Mouse (Mus musculus): ENCODE results near the gene Nfil3. TPM values are rescaled to one million over a fixed set of nuclear protein-coding genes. Genes with fewer than 3 reads are reported as not detected.

Gene Nfil3
- total and polyA plus RNA-seq, 3 experiments: 23.5 to 34.6 (median 30.0) TPM

- dilution Hi-C loops (cut with MboI; ENCODE audit: extremely low pct_ligation_motif_present, extremely low pct_unique_long_range_greater_than_20kb, low sequenced_read_pairs): no loop called here
- Histone ChIP-seq H3K4me1 (ENCODE audit: control insufficient read depth in 1 of 2, insufficient read depth in 2 of 2) (peaks cover 2 to 4% of the 10 kb centered on the region in 2 experiments; a peak in 3 of 4 replicates), H3K9me3 (replicated peaks; ENCODE audit: low read length) (no peaks in the 10 kb centered on the region), H3K27ac (ENCODE audit: insufficient read depth, low read depth) (no peak overlapping the region), H3K4me3 (replicated peaks in 1 of 3; ENCODE audit: low read depth in 2 of 3, low read length in 2 of 3, poor library complexity in 1 of 3) (peak overlapping the region; percentile 32 to 52 (median 44)), H3K9ac (ENCODE audit: insufficient read depth, low read depth) (peak overlapping the region; percentile 61), H3K27me3 (replicated peaks) (peaks cover 2% of the 10 kb centered on the region), H3K36me3 (replicated peaks in 1 of 2; ENCODE audit: control insufficient read depth in 1 of 2, insufficient read depth in 1 of 2, low read length in 1 of 2) (peaks cover 0 to 1% of the 10 kb centered on the region in 2 experiments), H3K79me2 (replicated peaks; ENCODE audit: control insufficient read depth, extremely low read depth, insufficient read depth, poor library complexity, severe bottlenecking) (peaks cover 24% of the 10 kb centered on the region), H3K4me2 (ENCODE audit: insufficient read depth, low read depth, poor library complexity, severe bottlenecking) (peak overlapping the region; percentile 77; the same call in 1 of the 2 replicates)
- TF ChIP-seq CHD2 (IDR thresholded peaks at IDR 0.05; ENCODE audit: low read length) (no peak), ETS1 (conservative IDR thresholded peaks at IDR 0.05; ENCODE audit: low read depth, low read length) (peak; percentile 45; the same call in 1 of the 2 replicates), NRF1 (IDR thresholded peaks at IDR 0.05; ENCODE audit: low read depth, low read length) (no peak), ELF1 (IDR thresholded peaks at IDR 0.05; ENCODE audit: low read depth, low read length) (peak; percentile 32; the same call in 1 of the 2 replicates), MAFK (IDR thresholded peaks at IDR 0.05; ENCODE audit: insufficient replicate concordance, low read length) (no peak), KAT2A (IDR thresholded peaks at IDR 0.05; ENCODE audit: insufficient replicate concordance, low read length) (no peak), TBP (conservative IDR thresholded peaks at IDR 0.05; ENCODE audit: low read depth, low read length) (0 out of 2 replicates have a peak, but pooled peaks have one; percentile 7), CTCF (conservative IDR thresholded peaks at IDR 0.05 in 1 of 2, IDR thresholded peaks at IDR 0.05 in 1 of 2; ENCODE audit: low read depth in 2 of 2, low read length in 2 of 2) (peak; percentile 42 to 98; a peak in 3 of 4 replicates), BHLHE40 (IDR thresholded peaks at IDR 0.05; ENCODE audit: low read depth, low read length) (no peak), SMC3 (IDR thresholded peaks at IDR 0.05; ENCODE audit: low read depth, low read length) (peak; percentile 98), POLR2AphosphoS2 (IDR thresholded peaks at IDR 0.05; ENCODE audit: low read depth, low read length) (no peak), GABPA (IDR thresholded peaks at IDR 0.05; ENCODE audit: insufficient replicate concordance, low read depth, low read length) (no peak), USF2 (conservative IDR thresholded peaks at IDR 0.05; ENCODE audit: low read depth, low read length) (no peak), UBTF (IDR thresholded peaks at IDR 0.05; ENCODE audit: low read depth, low read length) (no peak; the same call in 1 of the 2 replicates), TCF12 (IDR thresholded peaks at IDR 0.05; ENCODE audit: low read depth, low read length) (no peak), HCFC1 (IDR thresholded peaks at IDR 0.05; ENCODE audit: low read depth, low read length) (peak; percentile 27; the same call in 1 of the 2 replicates), RCOR1 (conservative IDR thresholded peaks at IDR 0.05; ENCODE audit: low read depth, low read length) (no peak), JUND (conservative IDR thresholded peaks at IDR 0.05; ENCODE audit: low read depth, low read length) (peak; percentile 38; the same call in 1 of the 2 replicates), MEF2A (IDR thresholded peaks at IDR 0.05; ENCODE audit: borderline replicate concordance, low read depth, low read length) (no peak), E2F4 (IDR thresholded peaks at IDR 0.05; ENCODE audit: insufficient replicate concordance, low read depth, low read length) (no peak), ZNF384 (IDR thresholded peaks at IDR 0.05; ENCODE audit: low read depth, low read length) (peak; percentile 99), EP300 (IDR thresholded peaks at IDR 0.05; ENCODE audit: low read length) (peak; percentile 52), POLR2A (IDR thresholded peaks at IDR 0.05; ENCODE audit: low read depth, low read length) (no peak), MYC (IDR thresholded peaks at IDR 0.05; ENCODE audit: low read depth, low read length) (peak; percentile 74; the same call in 1 of the 2 replicates), MAZ (IDR thresholded peaks at IDR 0.05; ENCODE audit: low read depth, low read length) (no peak), ZMIZ1 (IDR thresholded peaks at IDR 0.05; ENCODE audit: low read depth, low read length) (no peak), IRF4 (IDR thresholded peaks at IDR 0.05; ENCODE audit: low read depth, low read length) (peak; percentile 61), JUN (IDR thresholded peaks at IDR 0.05; ENCODE audit: insufficient read depth, low read depth, low read length) (no peak), SIN3A (IDR thresholded peaks at IDR 0.05; ENCODE audit: low read length) (peak; percentile 86), MAX (IDR thresholded peaks at IDR 0.05; ENCODE audit: low read length) (no peak), ZC3H11A (IDR thresholded peaks at IDR 0.05; ENCODE audit: low read depth, low read length) (peak; percentile 91), MXI1 (IDR thresholded peaks at IDR 0.05; ENCODE audit: low read depth, low read length) (peak; percentile 56; the same call in 1 of the 2 replicates), USF1 (IDR thresholded peaks at IDR 0.05; ENCODE audit: low read depth, low read length) (no peak), CHD1 (IDR thresholded peaks at IDR 0.05; ENCODE audit: low read depth, low read length) (no peak), RAD21 (IDR thresholded peaks at IDR 0.05; ENCODE audit: low read depth, low read length) (peak; percentile 90), NELFE (IDR thresholded peaks at IDR 0.05; ENCODE audit: low read depth, low read length) (0 out of 2 replicates have a peak, but pooled peaks have one; percentile 46), ZKSCAN1 (IDR thresholded peaks at IDR 0.05; ENCODE audit: borderline replicate concordance, low read depth, low read length) (no peak), PAX5 (IDR thresholded peaks at IDR 0.05; ENCODE audit: low read length) (no peak)
- in situ Hi-C loops (cut with MboI; ENCODE audit: low pct_ligation_motif_present, low pct_unique_long_range_greater_than_20kb, low sequenced_read_pairs): loop anchor here (10.0 to 25.0 kb wide), 2 partner anchors 728 to 1145 kb away; partner anchors contain the start of gene Gadd45g
- DNase-seq (ENCODE audit: extremely low read depth): peak; percentile 95
Observed at GRCm38 (mm10) chr13:52982703-52983102, 1.8 kb upstream of the Nfil3 start.
